Mouse (Mus musculus) kidney, adult 18-20 months (tissue): ENCODE results near the gene Rabl3.

Experiments used
- DNase-seq: peaks from one replicate; pipeline ENCODE4 v3.0.0; 2021

The Rabl3 gene

GRCm38 (mm10) chr16:37599326-37599725, 59.6 kb downstream of the Rabl3 start:
- DNase-seq: no peak

GRCm38 (mm10) chr16:37603431-37603830, 63.7 kb downstream of the Rabl3 start:
- no peak for DNase-seq

GRCm38 (mm10) chr16:37604243-37604642, 64.6 kb downstream of the Rabl3 start:
- no peak for DNase-seq

GRCm38 (mm10) chr16:37610333-37610732, 70.6 kb downstream of the Rabl3 start:
- no peak for DNase-seq

- no peak for DNase-seq
Measured at GRCm38 (mm10) chr16:37611072-37611471, 71.4 kb downstream of the Rabl3 start.

- no peak for DNase-seq
Measured at GRCm38 (mm10) chr16:37612013-37612412, 72.3 kb downstream of the Rabl3 start.

GRCm38 (mm10) chr16:37614540-37614939, 74.9 kb downstream of the Rabl3 start:
- DNase-seq: no peak

- DNase-seq: no peak
Measured at GRCm38 (mm10) chr16:37615429-37615828, 75.7 kb downstream of the Rabl3 start.

GRCm38 (mm10) chr16:37616104-37616503, 76.4 kb downstream of the Rabl3 start:
- DNase-seq: no peak

- DNase-seq: no peak
Measured at GRCm38 (mm10) chr16:37617695-37618094, 78.0 kb downstream of the Rabl3 start.
